Mouse (Mus musculus): Measurements from ENCODE around the gene Atg4a-ps.

Atg4a-ps gene

DNA sequence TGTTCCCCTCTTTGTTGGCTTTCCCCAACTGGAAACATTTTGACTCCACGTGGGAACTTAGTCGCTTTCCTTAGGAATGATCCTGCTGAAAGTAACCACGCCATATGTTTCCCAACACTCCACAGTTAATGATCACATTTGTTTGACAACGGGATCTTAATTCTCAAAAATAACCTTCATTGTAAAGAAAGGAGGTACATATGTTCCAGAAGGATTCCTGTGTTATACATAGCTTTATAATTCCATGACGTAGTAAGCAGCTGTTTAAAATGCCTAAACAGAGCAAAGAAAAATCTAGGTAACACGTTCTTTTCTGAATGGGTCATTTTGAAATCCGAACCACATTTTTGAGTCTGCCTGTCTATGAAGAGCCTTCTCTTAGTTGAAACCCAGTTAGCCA is 12.7 kb downstream of the Atg4a-ps start:
- DNase-seq (ENCODE audit: low read depth in 2 of 2, low spot score in 2 of 2) = no peak

DNA sequence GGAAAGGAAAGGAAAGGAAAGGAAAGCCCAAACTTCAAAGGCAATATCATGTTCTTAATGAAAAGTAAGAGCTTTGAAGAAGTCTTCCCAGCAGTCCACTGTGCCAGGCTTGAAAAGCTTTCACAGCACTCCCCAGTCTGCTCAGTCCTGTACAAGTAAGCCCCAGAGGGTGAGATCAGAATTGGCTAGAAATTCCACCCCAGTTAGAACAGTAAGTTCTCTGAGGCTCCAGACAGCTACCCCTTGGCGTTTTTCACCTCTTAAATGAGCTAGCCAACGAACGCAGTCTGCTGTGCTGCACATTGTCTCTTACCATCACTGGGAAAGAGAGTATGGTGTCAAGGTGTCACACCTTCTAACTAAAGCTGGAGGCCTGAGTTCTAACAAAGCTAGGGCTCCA is 18.2 kb downstream of the Atg4a-ps start:
- DNase-seq (ENCODE audit: low read depth in 2 of 2, low spot score in 2 of 2) = no peak

DNA sequence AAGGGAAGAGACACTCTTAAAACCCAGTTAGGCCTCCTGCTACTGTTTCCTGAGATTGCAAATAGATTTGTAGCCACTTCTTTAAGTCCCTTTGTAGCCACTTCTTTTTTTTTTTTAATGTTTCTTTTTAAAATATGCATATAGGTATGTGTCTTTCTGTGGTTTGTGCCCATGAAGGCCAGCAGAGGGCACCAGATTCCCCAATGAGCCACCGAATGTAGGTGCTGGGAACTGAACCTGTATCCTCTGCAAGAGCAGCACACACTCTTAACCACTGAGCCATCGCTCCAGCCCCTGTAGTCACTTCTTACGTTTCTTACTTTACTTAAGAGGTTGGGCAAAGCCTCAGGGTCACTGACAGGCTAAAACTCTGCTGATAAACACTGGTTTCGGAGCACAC is 19.4 kb downstream of the Atg4a-ps start:
- no peak for DNase-seq (ENCODE audit: low read depth in 2 of 2, low spot score in 2 of 2)

DNA sequence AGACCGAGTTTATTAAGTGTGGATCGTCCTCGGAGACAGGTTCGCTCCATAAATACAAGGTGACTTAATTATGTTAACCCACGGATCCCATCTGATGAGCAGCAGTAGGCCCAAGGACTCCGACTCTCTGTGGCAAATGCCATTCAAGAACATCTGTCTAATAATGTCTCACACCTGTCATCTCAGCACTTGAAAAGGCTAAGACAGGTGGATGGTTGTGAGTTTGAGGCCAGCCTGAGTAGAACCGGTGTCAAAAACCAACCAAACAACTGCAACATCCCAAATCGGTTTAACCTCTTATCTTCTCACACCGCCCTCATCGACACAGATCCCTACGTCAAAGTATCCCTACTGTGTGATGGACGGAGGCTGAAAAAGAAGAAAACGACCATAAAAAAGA is 20.7 kb downstream of the Atg4a-ps start:
- DNase-seq (ENCODE audit: low read depth in 2 of 2, low spot score in 2 of 2) = no peak

DNA sequence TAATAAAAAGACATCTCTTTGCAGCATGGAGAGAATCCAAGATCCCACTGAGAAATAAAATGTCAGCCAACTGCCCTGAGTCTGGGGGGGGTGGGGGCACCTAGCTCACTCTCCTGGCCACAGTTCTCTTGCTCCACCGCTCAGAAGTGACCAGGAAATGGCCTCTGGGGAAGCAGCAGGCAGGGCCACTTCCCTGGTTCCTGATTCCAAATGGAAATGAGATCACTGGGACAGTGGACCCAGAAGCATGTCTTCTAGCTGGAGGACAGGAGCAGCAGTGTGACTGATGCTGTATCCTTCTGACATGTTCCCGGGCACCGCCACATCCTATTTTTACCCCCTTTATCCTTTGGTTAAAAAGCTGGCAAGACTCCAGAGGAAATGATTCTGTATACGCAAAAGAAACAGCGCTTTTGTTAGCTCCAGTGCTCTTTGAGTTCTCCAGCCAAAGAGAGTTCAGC is 21.2 kb downstream of the Atg4a-ps start:
- DNase-seq (ENCODE audit: low read depth in 2 of 2, low spot score in 2 of 2) = no peak

DNA sequence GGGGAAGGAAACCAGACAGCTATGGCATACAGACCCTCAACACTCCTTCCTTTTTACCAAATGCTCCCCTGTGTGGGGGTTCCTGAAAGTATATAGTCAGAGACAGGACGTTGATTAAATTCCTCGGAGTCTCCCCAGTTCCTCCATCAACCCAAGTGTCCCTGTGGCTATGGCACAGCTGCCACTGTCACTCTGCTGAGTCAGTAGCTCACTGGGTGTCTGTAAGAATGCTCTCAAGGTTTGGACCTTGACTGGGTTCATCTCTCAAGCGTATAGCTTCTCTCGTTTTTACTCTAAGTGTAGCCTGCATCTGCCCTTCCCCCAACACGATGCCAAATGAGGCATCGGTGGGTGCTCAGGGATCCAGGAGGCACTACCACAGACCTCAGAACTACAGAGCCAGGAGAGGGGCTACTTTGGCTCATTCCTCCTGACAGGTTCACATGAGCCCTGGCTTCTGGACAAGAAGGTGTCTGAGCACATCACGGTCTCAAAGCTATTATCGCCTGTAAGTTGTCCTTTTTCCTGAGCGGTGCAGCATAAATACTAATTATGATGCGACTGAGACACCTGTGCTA is 21.9 kb downstream of the Atg4a-ps start:
- DNase-seq (ENCODE audit: low read depth in 2 of 2, low spot score in 2 of 2) = no peak

DNA sequence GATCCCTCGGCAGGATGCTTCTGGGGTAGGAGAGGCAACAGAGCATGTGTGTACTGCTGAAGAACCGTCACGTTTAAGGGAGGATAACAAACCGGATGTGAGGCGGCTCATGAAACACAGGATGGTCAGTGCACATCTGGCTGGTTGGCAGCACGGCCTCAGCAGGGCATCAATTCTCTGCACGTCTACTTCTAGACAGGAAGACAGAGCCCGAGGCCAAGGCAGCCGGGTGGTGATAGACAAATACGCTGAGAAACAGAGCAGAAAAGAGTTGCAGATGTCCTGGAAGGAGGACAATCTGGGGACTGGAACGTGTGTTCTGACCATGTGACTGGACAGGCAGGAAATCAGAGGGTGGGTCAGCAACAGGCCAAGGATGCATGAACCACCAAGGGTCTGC is 25.8 kb downstream of the Atg4a-ps start:
- DNase-seq (ENCODE audit: low read depth in 2 of 2, low spot score in 2 of 2) = no peak

- DNase-seq (ENCODE audit: low read depth in 2 of 2, low spot score in 2 of 2) = no peak
These were observed 28.9 kb downstream of the Atg4a-ps start for GRCm38 (mm10) chr3:103616981-103617380.

GRCm38 (mm10) chr3:103615621-103616020 is 30.2 kb downstream of the Atg4a-ps start:
- DNase-seq (ENCODE audit: low read depth in 2 of 2, low spot score in 2 of 2) = no peak

GRCm38 (mm10) chr3:103612636-103613355 is 33.1 kb downstream of the Atg4a-ps start:
- DNase-seq (ENCODE audit: low read depth in 2 of 2, low spot score in 2 of 2) = no peak

- DNase-seq (ENCODE audit: low read depth in 2 of 2, low spot score in 2 of 2) = no peak
These were observed 35.6 kb downstream of the Atg4a-ps start for GRCm38 (mm10) chr3:103610231-103610630.

- no peak for DNase-seq (ENCODE audit: low read depth in 2 of 2, low spot score in 2 of 2)
These were observed 38.9 kb downstream of the Atg4a-ps start for GRCm38 (mm10) chr3:103606660-103607595.

DNA sequence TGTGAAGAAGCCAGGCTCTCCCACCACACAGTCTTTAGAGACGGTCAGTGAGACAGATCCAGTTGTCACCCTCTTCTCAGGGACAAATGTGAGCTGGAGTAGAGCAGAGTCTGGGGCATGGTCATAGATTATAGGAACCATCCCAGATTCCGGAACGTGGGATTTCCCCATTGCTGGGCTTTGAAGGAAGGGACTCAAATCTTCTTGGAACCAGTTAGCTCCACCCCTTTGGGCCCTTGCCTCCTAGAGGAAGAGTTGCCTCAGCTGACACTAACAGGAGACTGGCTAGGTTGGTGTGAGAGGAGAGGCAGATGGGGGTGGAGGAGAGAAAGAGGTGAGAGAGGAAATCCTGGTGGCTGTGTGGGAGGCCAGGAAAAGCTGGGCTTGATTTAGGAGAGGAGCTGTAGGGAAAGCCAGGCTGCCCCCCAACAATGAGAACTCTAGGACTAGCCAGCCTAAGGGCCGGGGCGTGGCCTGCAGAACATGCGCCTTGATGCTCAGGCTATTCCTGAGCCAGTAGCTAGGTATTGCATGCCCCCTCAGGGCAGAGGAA is 39.7 kb downstream of the Atg4a-ps start:
- no peak for DNase-seq (ENCODE audit: low read depth in 2 of 2, low spot score in 2 of 2)

GRCm38 (mm10) chr3:103601561-103601960 is 44.3 kb downstream of the Atg4a-ps start:
- no peak for DNase-seq (ENCODE audit: low read depth in 2 of 2, low spot score in 2 of 2)

DNA sequence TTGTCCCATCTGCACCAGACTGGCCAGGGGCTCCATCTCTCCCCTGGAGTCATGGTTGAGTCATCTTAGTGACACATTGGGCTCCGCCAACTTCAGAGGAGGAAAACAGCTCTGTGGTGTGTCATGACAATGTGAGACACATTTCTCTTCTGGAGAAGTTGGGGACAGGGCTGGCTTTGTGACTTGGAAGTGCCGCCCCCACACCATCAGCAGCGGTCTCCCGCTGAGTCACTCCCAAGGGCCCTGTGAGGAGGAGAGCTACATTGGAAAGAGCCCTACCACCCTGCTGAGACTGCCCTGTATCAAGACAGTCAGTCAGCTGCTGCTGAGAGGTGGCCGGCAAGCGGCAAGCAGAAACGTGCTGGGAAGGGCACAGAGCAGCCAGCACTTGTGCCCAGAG is 44.9 kb downstream of the Atg4a-ps start:
- no peak for DNase-seq (ENCODE audit: low read depth in 2 of 2, low spot score in 2 of 2)

GRCm38 (mm10) chr3:103597586-103597985 is 48.3 kb downstream of the Atg4a-ps start:
- DNase-seq (ENCODE audit: low read depth in 2 of 2, low spot score in 2 of 2) = no peak

- no peak for DNase-seq (ENCODE audit: low read depth in 2 of 2, low spot score in 2 of 2)
These were observed 50.5 kb downstream of the Atg4a-ps start for GRCm38 (mm10) chr3:103595271-103595810.
